Mouse (Mus musculus): ENCODE data around the gene Olfr1418. TPM values are rescaled to one million over a fixed set of nuclear protein-coding genes. Genes with fewer than 3 reads are reported as not detected.
A peak's percentile ranks its signal among the peaks of the same experiment; 100 is the strongest.

The Olfr1418 gene
- total and polyA plus RNA-seq, 2 experiments from 2014 or later, result not detected

DNA sequence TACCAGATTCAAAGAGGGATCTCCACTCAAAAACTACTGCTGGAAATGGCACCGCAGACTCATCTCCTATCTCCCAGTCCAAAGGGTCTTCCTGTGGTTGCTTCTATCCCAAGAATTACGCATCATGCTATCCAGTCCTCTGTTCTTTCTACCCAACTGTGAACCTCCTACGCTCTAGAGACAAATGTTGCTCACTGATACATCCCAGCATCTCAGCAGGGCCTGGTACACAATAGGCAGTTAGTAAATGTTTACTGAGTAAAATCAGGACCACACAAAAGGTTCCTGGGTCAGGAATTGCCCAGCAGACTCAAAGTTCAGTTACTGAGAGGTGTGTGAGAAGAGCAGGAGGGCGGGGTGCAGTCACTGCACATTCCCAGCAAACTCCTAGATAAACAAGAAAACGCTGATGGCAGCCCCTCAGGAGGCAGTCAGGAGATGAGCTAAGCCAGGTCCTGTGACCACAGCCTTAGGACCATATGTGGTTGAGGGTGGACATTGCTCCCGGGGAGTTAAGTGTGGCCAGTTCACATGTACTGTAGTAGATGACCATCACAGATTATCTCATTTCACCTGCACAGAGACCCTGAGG lies 46.0 kb downstream of the Olfr1418 start:
- Histone ChIP-seq H3K4me1 (ENCODE audit: insufficient read depth, low read length) (peaks cover 11% of the 10 kb centered on the region; the same call in 1 of the 2 replicates), H3K27ac (ENCODE audit: low read depth, low read length) (no peak overlapping the region), H3K9ac (replicated peaks; ENCODE audit: low read length, poor library complexity, severe bottlenecking) (no peak overlapping the region), H3K36me3 (ENCODE audit: insufficient read depth, low read length) (no peaks in the 10 kb centered on the region), H3K9me3 (ENCODE audit: low read length) (no peaks in the 10 kb centered on the region), H3K27me3 (ENCODE audit: insufficient read depth, low read length) (no peaks in the 10 kb centered on the region), H3K4me3 (ENCODE audit: low read depth, low read length) (no peak overlapping the region), H3K4me2 (ENCODE audit: low read depth, low read length, poor library complexity, severe bottlenecking) (no peak overlapping the region)
- WGBS, result 79% methylated on average over 6 of the region's 6 CpGs
- no peak for TF ChIP-seq CTCF (IDR thresholded peaks at IDR 0.05)
- DNase-seq (ENCODE audit: low spot score) (no peak), ATAC-seq (ENCODE audit: low FRiP score) (no peak)

GRCm38 (mm10) chr19:11813649-11814048 lies 47.2 kb downstream of the Olfr1418 start:
- 9% methylated on average over 8 of the region's 8 CpGs for WGBS

DNA sequence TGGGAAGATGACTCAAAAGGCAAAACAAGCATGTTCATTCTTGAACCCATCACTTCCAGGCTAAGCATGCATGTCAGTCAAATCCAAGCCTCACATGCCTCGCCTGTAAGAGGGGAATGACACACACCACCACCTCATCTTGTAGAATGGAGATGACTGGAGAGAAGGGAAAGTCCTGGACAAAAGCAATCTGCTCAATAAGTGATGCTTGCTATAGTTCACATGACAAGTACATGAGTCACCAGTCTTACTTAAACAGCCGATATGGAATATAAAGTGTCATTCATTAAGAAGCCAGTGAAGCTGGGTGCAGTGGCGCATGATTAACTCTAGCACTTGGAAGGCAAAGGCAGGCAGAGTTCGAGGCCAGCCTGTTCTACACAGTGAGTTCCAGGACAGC lies 47.7 kb downstream of the Olfr1418 start:
- no peak for TF ChIP-seq CTCF (IDR thresholded peaks at IDR 0.05)
- Histone ChIP-seq H3K27ac (ENCODE audit: low read depth, low read length) (no peak overlapping the region; the same call in 1 of the 2 replicates), H3K4me1 (ENCODE audit: insufficient read depth, low read length) (peaks cover 11% of the 10 kb centered on the region; the same call in 1 of the 2 replicates), H3K9ac (replicated peaks; ENCODE audit: low read length, poor library complexity, severe bottlenecking) (no peak overlapping the region), H3K36me3 (ENCODE audit: insufficient read depth, low read length) (no peaks in the 10 kb centered on the region), H3K27me3 (ENCODE audit: insufficient read depth, low read length) (no peaks in the 10 kb centered on the region), H3K4me2 (ENCODE audit: low read depth, low read length, poor library complexity, severe bottlenecking) (no peak overlapping the region), H3K4me3 (ENCODE audit: low read depth, low read length) (no peak overlapping the region), H3K9me3 (ENCODE audit: low read length) (no peaks in the 10 kb centered on the region)
- ATAC-seq (ENCODE audit: low FRiP score) (no peak), DNase-seq (ENCODE audit: low spot score) (no peak)
- 42% methylated on average over 4 of the region's 4 CpGs for WGBS

More at GRCm38 (mm10) chr19:11813649-11814048, 47.2 kb downstream of the Olfr1418 start:
- peak overlapping the region; percentile 18; the same call in 1 of the 2 replicates for H3K4me2 ChIP-seq (ENCODE audit: low read depth, low read length, poor library complexity, severe bottlenecking)
- no peak overlapping the region for H3K27ac ChIP-seq (ENCODE audit: low read depth, low read length)
- no peaks in the 10 kb centered on the region for H3K9me3 ChIP-seq (ENCODE audit: low read length)
- DNase-seq (ENCODE audit: low spot score), result no peak
- no peaks in the 10 kb centered on the region for H3K36me3 ChIP-seq (ENCODE audit: insufficient read depth, low read length)
- no peak for ATAC-seq (ENCODE audit: low FRiP score)
- H3K4me1 ChIP-seq (ENCODE audit: insufficient read depth, low read length), result peaks cover 11% of the 10 kb centered on the region; the same call in 1 of the 2 replicates
- H3K4me3 ChIP-seq (ENCODE audit: low read depth, low read length), result no peak overlapping the region
- TF ChIP-seq CTCF (IDR thresholded peaks at IDR 0.05), result no peak
- H3K27me3 ChIP-seq (ENCODE audit: insufficient read depth, low read length), result no peaks in the 10 kb centered on the region
- no peak overlapping the region for H3K9ac ChIP-seq (replicated peaks; ENCODE audit: low read length, poor library complexity, severe bottlenecking)

- DNase-seq (ENCODE audit: low spot score) (peak; percentile 81), ATAC-seq (ENCODE audit: low FRiP score) (peak; percentile 90)
Measured at GRCm38 (mm10) chr19:11811688-11812365, 49.0 kb downstream of the Olfr1418 start.

DNA sequence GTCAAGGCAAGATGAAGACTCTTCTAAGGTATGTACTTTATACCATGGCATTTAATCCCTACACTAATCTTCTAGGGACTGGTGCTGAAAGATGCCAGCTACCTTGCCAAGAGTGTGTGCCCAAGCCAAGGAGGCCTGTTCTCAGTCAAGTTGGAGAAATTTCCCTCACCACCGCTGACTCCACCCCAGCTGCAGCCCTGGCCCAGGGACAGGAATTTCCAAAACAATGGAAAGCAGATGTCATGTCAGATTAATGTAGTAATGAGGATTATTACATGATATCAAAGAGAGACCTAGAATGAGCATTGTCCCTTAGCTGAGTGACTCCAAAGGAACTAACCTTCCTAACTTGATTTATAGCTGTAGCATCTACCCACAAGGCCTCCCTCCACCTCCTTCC lies 50.0 kb downstream of the Olfr1418 start:
- Histone ChIP-seq H3K9me3 (ENCODE audit: low read length) (no peaks in the 10 kb centered on the region), H3K27me3 (ENCODE audit: insufficient read depth, low read length) (no peaks in the 10 kb centered on the region), H3K4me2 (ENCODE audit: low read depth, low read length, poor library complexity, severe bottlenecking) (no peak overlapping the region), H3K9ac (replicated peaks; ENCODE audit: low read length, poor library complexity, severe bottlenecking) (no peak overlapping the region), H3K27ac (ENCODE audit: low read depth, low read length) (no peak overlapping the region), H3K36me3 (ENCODE audit: insufficient read depth, low read length) (no peaks in the 10 kb centered on the region), H3K4me3 (ENCODE audit: low read depth, low read length) (no peak overlapping the region), H3K4me1 (ENCODE audit: insufficient read depth, low read length) (peaks cover 11% of the 10 kb centered on the region; the same call in 1 of the 2 replicates)
- no peak for ATAC-seq (ENCODE audit: low FRiP score)
- TF ChIP-seq CTCF (IDR thresholded peaks at IDR 0.05), result no peak
- peak; percentile 2 for DNase-seq (ENCODE audit: low spot score)
- 33% methylated on average over 1 of the region's 1 CpGs for WGBS

More at GRCm38 (mm10) chr19:11811688-11812365, 49.0 kb downstream of the Olfr1418 start:
- Histone ChIP-seq H3K27me3 (ENCODE audit: insufficient read depth, low read length) (no peaks in the 10 kb centered on the region), H3K36me3 (ENCODE audit: insufficient read depth, low read length) (no peaks in the 10 kb centered on the region), H3K4me3 (ENCODE audit: low read depth, low read length) (no peak overlapping the region), H3K4me1 (ENCODE audit: insufficient read depth, low read length) (peaks cover 11% of the 10 kb centered on the region; the same call in 1 of the 2 replicates), H3K4me2 (ENCODE audit: low read depth, low read length, poor library complexity, severe bottlenecking) (peak overlapping the region; percentile 28), H3K27ac (ENCODE audit: low read depth, low read length) (peak overlapping the region; percentile 26; the same call in 1 of the 2 replicates), H3K9me3 (ENCODE audit: low read length) (no peaks in the 10 kb centered on the region), H3K9ac (replicated peaks; ENCODE audit: low read length, poor library complexity, severe bottlenecking) (no peak overlapping the region)
- TF ChIP-seq CTCF (IDR thresholded peaks at IDR 0.05), result no peak
- 18% methylated on average over 5 of the region's 5 CpGs for WGBS
